Mouse (Mus musculus): ENCODE measurements at regions not wholly inside any gene's neighbourhood (a gene's known extent, or its start where the extent isn't known, plus 50 kb on each side); places are given as distances from the start of the nearest gene placed in this dataset.

DNA sequence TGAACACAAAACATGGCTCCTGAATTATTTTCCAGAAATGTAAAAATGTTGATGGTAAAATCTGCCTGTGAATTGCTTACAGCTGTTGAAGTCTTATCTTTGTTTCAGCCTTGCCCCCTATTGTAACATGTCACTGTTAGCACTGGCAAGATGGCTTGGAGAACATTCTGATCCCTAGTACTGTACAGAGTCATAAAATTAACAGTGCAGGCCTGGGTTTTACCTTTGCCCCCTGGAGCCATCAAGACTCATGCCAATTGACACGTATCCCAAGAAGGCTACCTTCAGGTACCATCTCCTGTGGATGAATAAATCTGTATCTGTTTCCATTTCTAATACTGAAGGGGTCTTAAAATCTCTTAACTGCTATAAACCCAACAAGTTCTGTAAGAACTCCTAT lies 583.6 kb upstream of the Sema6d start:
- H3K4me3 ChIP-seq (ENCODE audit: control insufficient read depth, low read depth, low read length) = no peak overlapping the region
- no peak for TF ChIP-seq CTCF (IDR thresholded peaks at IDR 0.05; ENCODE audit: control insufficient read depth, insufficient read depth, insufficient replicate concordance, low read depth, low read length)
- TF ChIP-seq POLR2A (IDR thresholded peaks at IDR 0.05; ENCODE audit: control insufficient read depth, low read depth, low read length) = no peak
- no peaks in the 10 kb centered on the region for H3K27me3 ChIP-seq (ENCODE audit: control insufficient read depth, insufficient read depth, low read length)
- no peak overlapping the region for H3K27ac ChIP-seq (ENCODE audit: control insufficient read depth, insufficient read depth, low read depth, low read length)
- no peaks in the 10 kb centered on the region for H3K4me1 ChIP-seq (ENCODE audit: control insufficient read depth, insufficient read depth, low read length)
- H3K36me3 ChIP-seq (ENCODE audit: control insufficient read depth, insufficient read depth, low read length) = no peaks in the 10 kb centered on the region

DNA sequence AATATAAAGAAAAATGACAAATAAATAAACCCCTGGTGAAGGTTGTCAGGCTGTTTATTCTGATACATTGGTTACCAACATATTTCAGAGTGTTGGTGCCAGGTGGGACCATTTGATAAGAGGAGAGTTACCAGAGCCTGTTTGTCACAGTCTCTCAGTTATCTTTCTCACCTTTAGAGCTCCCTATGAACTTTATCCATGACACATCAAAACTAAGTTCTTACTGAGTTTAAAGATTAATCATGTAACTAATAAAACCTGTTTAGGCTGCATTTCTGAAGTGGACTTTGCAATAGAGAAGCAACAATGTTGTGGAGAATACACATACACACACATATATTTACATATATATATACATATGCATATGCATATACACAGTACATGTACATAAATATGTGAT lies 582.7 kb upstream of the Sema6d start:
- Histone ChIP-seq H3K27me3 (ENCODE audit: control insufficient read depth, insufficient read depth, low read length) (no peaks in the 10 kb centered on the region), H3K4me3 (ENCODE audit: control insufficient read depth, low read depth, low read length) (no peak overlapping the region), H3K4me1 (ENCODE audit: control insufficient read depth, insufficient read depth, low read length) (no peaks in the 10 kb centered on the region), H3K36me3 (ENCODE audit: control insufficient read depth, insufficient read depth, low read length) (no peaks in the 10 kb centered on the region), H3K27ac (ENCODE audit: control insufficient read depth, insufficient read depth, low read depth, low read length) (no peak overlapping the region)
- no peak for TF ChIP-seq CTCF (IDR thresholded peaks at IDR 0.05; ENCODE audit: control insufficient read depth, insufficient read depth, insufficient replicate concordance, low read depth, low read length)
- no peak for TF ChIP-seq POLR2A (IDR thresholded peaks at IDR 0.05; ENCODE audit: control insufficient read depth, low read depth, low read length)

DNA sequence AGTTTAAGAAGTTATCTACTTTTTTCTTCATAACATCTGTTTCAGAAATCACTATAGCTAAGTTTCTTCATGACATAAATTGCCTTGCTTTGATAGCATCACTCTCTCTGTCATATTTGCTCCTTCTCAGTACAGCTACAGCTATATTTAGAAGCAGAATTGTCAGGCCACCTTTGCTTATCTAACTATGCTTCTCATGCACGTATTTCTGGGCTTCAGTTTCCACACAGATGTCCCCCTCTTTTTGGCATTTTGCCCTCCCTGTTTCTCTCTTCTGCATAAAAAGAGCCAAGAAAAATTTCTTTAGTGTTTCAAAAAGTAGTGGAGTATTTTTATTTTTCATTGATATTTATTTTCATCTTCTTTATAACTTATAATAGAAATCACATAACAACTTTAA lies 560.9 kb upstream of the Sema6d start:
- Histone ChIP-seq H3K27me3 (ENCODE audit: control insufficient read depth, insufficient read depth, low read length) (no peaks in the 10 kb centered on the region), H3K4me3 (ENCODE audit: control insufficient read depth, low read depth, low read length) (no peak overlapping the region), H3K36me3 (ENCODE audit: control insufficient read depth, insufficient read depth, low read length) (no peaks in the 10 kb centered on the region), H3K27ac (ENCODE audit: control insufficient read depth, insufficient read depth, low read depth, low read length) (no peak overlapping the region), H3K4me1 (ENCODE audit: control insufficient read depth, insufficient read depth, low read length) (no peaks in the 10 kb centered on the region)
- TF ChIP-seq POLR2A (IDR thresholded peaks at IDR 0.05; ENCODE audit: control insufficient read depth, low read depth, low read length) (no peak), CTCF (IDR thresholded peaks at IDR 0.05; ENCODE audit: control insufficient read depth, insufficient read depth, insufficient replicate concordance, low read depth, low read length) (no peak)

- no peaks in the 10 kb centered on the region for H3K36me3 ChIP-seq (ENCODE audit: control insufficient read depth, insufficient read depth, low read length)
- no peak overlapping the region for H3K27ac ChIP-seq (ENCODE audit: control insufficient read depth, insufficient read depth, low read depth, low read length)
- H3K4me3 ChIP-seq (ENCODE audit: control insufficient read depth, low read depth, low read length) = no peak overlapping the region
- H3K27me3 ChIP-seq (ENCODE audit: control insufficient read depth, insufficient read depth, low read length) = no peaks in the 10 kb centered on the region
- no peak for TF ChIP-seq CTCF (IDR thresholded peaks at IDR 0.05; ENCODE audit: control insufficient read depth, insufficient read depth, insufficient replicate concordance, low read depth, low read length)
- no peak for TF ChIP-seq POLR2A (IDR thresholded peaks at IDR 0.05; ENCODE audit: control insufficient read depth, low read depth, low read length)
- no peaks in the 10 kb centered on the region for H3K4me1 ChIP-seq (ENCODE audit: control insufficient read depth, insufficient read depth, low read length)
These were observed 556.6 kb upstream of the Sema6d start for GRCm38 (mm10) chr2:123532946-123533791.

GRCm38 (mm10) chr2:123551249-123551850 lies 538.4 kb upstream of the Sema6d start:
- TF ChIP-seq CTCF (IDR thresholded peaks at IDR 0.05; ENCODE audit: control insufficient read depth, insufficient read depth, insufficient replicate concordance, low read depth, low read length) (no peak), POLR2A (IDR thresholded peaks at IDR 0.05; ENCODE audit: control insufficient read depth, low read depth, low read length) (no peak)
- H3K4me1 ChIP-seq (ENCODE audit: control insufficient read depth, insufficient read depth, low read length) = no peaks in the 10 kb centered on the region
- no peak overlapping the region for H3K4me3 ChIP-seq (ENCODE audit: control insufficient read depth, low read depth, low read length)
- no peak overlapping the region for H3K27ac ChIP-seq (ENCODE audit: control insufficient read depth, insufficient read depth, low read depth, low read length)
- no peaks in the 10 kb centered on the region for H3K36me3 ChIP-seq (ENCODE audit: control insufficient read depth, insufficient read depth, low read length)
- H3K27me3 ChIP-seq (ENCODE audit: control insufficient read depth, insufficient read depth, low read length) = no peaks in the 10 kb centered on the region

- no peaks in the 10 kb centered on the region for H3K27me3 ChIP-seq (ENCODE audit: control insufficient read depth, insufficient read depth, low read length)
- no peak overlapping the region for H3K27ac ChIP-seq (ENCODE audit: control insufficient read depth, insufficient read depth, low read depth, low read length)
- TF ChIP-seq POLR2A (IDR thresholded peaks at IDR 0.05; ENCODE audit: control insufficient read depth, low read depth, low read length) = no peak
- no peak for TF ChIP-seq CTCF (IDR thresholded peaks at IDR 0.05; ENCODE audit: control insufficient read depth, insufficient read depth, insufficient replicate concordance, low read depth, low read length)
- H3K4me1 ChIP-seq (ENCODE audit: control insufficient read depth, insufficient read depth, low read length) = no peaks in the 10 kb centered on the region
- H3K36me3 ChIP-seq (ENCODE audit: control insufficient read depth, insufficient read depth, low read length) = no peaks in the 10 kb centered on the region
- H3K4me3 ChIP-seq (ENCODE audit: control insufficient read depth, low read depth, low read length) = no peak overlapping the region
These were observed 531.6 kb upstream of the Sema6d start for GRCm38 (mm10) chr2:123558123-123558650.
